Mouse (Mus musculus): ENCODE results near the gene Tgfa. TPM values are rescaled to one million over a fixed set of nuclear protein-coding genes. Genes with fewer than 3 reads are reported as not detected.

The Tgfa gene
- polyA plus RNA-seq, 1 experiment from 2014 or later = 19.1 TPM

- H3K9me3 ChIP-seq = no peaks in the 10 kb centered on the region
- no peak for ATAC-seq (ENCODE audit: low FRiP score, low read depth)
- H3K4me2 ChIP-seq = no peak overlapping the region
- no peak overlapping the region for H3K4me3 ChIP-seq
- 78% methylated on average over 4 of the region's 4 CpGs for WGBS
- no peaks in the 10 kb centered on the region for H3K36me3 ChIP-seq
- H3K27ac ChIP-seq (replicated peaks) = no peak overlapping the region
- no peak overlapping the region for H3K9ac ChIP-seq
- H3K27me3 ChIP-seq = no peaks in the 10 kb centered on the region
- no peaks in the 10 kb centered on the region for H3K4me1 ChIP-seq (replicated peaks)
Observed at GRCm38 (mm10) chr6:86318855-86319254, 123.8 kb downstream of the Tgfa start.

- Histone ChIP-seq H3K4me1 (replicated peaks) (no peaks in the 10 kb centered on the region), H3K9me3 (no peaks in the 10 kb centered on the region), H3K4me3 (no peak overlapping the region), H3K4me2 (no peak overlapping the region), H3K9ac (no peak overlapping the region), H3K27ac (replicated peaks) (no peak overlapping the region), H3K27me3 (no peaks in the 10 kb centered on the region), H3K36me3 (no peaks in the 10 kb centered on the region)
- 87% methylated on average over 5 of the region's 5 CpGs for WGBS
- ATAC-seq (ENCODE audit: low FRiP score, low read depth) = no peak
Observed at GRCm38 (mm10) chr6:86322031-86322563, 127.1 kb downstream of the Tgfa start.

GRCm38 (mm10) chr6:86322991-86323390 is 128.0 kb downstream of the Tgfa start:
- Histone ChIP-seq H3K4me1 (replicated peaks) (no peaks in the 10 kb centered on the region), H3K9ac (no peak overlapping the region), H3K4me3 (no peak overlapping the region), H3K27me3 (no peaks in the 10 kb centered on the region), H3K9me3 (no peaks in the 10 kb centered on the region), H3K36me3 (no peaks in the 10 kb centered on the region), H3K4me2 (no peak overlapping the region), H3K27ac (replicated peaks) (no peak overlapping the region)
- no peak for ATAC-seq (ENCODE audit: low FRiP score, low read depth)
- 83% methylated on average over 9 of the region's 9 CpGs for WGBS

- no peak overlapping the region for H3K4me3 ChIP-seq
- 71% methylated on average over 3 of the region's 3 CpGs for WGBS
- no peak for ATAC-seq (ENCODE audit: low FRiP score, low read depth)
Observed at GRCm38 (mm10) chr6:86324400-86324799, 129.4 kb downstream of the Tgfa start.

More at GRCm38 (mm10) chr6:86324400-86324799, 129.4 kb downstream of the Tgfa start:
- no peak overlapping the region for H3K27ac ChIP-seq (replicated peaks)
- no peaks in the 10 kb centered on the region for H3K36me3 ChIP-seq
- H3K27me3 ChIP-seq = no peaks in the 10 kb centered on the region
- no peaks in the 10 kb centered on the region for H3K4me1 ChIP-seq (replicated peaks)
- H3K4me2 ChIP-seq = no peak overlapping the region
- H3K9ac ChIP-seq = no peak overlapping the region
- H3K9me3 ChIP-seq = no peaks in the 10 kb centered on the region

Other genes starting within 250 kb of the Tgfa start
- gene Dusp11, start 233.6 kb upstream of the Tgfa start, polyA plus RNA-seq (2015; fragmentation: Nextera tagmentation; extraction: Ambion mirVana) = 52.2 and 53.9 TPM in 2 replicates
- not detected in 2 replicates for gene Figla, start 179.1 kb upstream of the Tgfa start, polyA plus RNA-seq (2015; fragmentation: Nextera tagmentation; extraction: Ambion mirVana)
- gene Add2, start 166.5 kb upstream of the Tgfa start, polyA plus RNA-seq (2015; fragmentation: Nextera tagmentation; extraction: Ambion mirVana) = 142 and 149 TPM in 2 replicates
- gene Fam136a, start 170.4 kb downstream of the Tgfa start, polyA plus RNA-seq (2015; fragmentation: Nextera tagmentation; extraction: Ambion mirVana) = 106 and 108 TPM in 2 replicates
- gene Snrpg, start 176.1 kb downstream of the Tgfa start, polyA plus RNA-seq (2015; fragmentation: Nextera tagmentation; extraction: Ambion mirVana) = 346 and 401 TPM in 2 replicates
- gene Pcyox1, start 201.9 kb downstream of the Tgfa start, polyA plus RNA-seq (2015; fragmentation: Nextera tagmentation; extraction: Ambion mirVana) = 84.7 and 90.1 TPM in 2 replicates
- gene Tia1, start 209.0 kb downstream of the Tgfa start, polyA plus RNA-seq (2015; fragmentation: Nextera tagmentation; extraction: Ambion mirVana) = 275 and 283 TPM in 2 replicates
- gene Gm44790, start 231.4 kb downstream of the Tgfa start, polyA plus RNA-seq (2015; fragmentation: Nextera tagmentation; extraction: Ambion mirVana) = 1.2 TPM in 2 replicates
- gene C87436, start 243.2 kb downstream of the Tgfa start, polyA plus RNA-seq (2015; fragmentation: Nextera tagmentation; extraction: Ambion mirVana) = 23.7 and 25.7 TPM in 2 replicates